Mouse (Mus musculus) monocyte, adult 2 months (primary cell): ENCODE data around the gene 2010111I01Rik.
A peak's percentile ranks its signal among the peaks of the same experiment; 100 is the strongest.

ENCODE experiments used
- DNase-seq, 2 experiments: peaks; one replicate each; pipeline ENCODE4 v3.0.0; 2022; ENCODE audit warnings: low spot score in 2 of 2, low read depth in 1 of 2

2010111I01Rik gene

GRCm38 (mm10) chr13:63278796-63279475 lies 314.2 kb downstream of the 2010111I01Rik start:
- peak in 1 of 2 experiments; percentile 10 for DNase-seq

DNA sequence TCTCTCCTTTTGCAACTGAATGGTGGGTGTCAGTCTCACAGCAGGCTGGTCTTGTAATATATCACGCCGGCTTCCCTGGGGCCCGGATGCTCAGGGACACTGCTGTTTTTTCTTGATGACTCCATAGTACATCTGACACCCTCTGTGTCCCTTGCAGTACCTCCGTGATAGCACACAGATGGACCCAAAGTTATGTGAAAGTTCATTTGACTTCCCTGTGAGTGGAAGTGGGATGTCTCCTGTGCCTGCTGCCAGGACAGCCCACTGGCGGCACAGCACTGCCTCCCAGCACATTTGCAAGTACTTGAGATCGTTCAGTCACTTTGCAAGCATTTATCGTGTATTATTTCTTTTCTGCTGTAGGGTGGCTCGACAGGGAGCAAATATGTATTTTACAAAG lies 315.1 kb downstream of the 2010111I01Rik start:
- no peak for DNase-seq

GRCm38 (mm10) chr13:63280344-63280743 lies 315.7 kb downstream of the 2010111I01Rik start:
- DNase-seq, result no peak

- DNase-seq, result no peak
These were observed 316.5 kb downstream of the 2010111I01Rik start for GRCm38 (mm10) chr13:63281206-63281605.

DNA sequence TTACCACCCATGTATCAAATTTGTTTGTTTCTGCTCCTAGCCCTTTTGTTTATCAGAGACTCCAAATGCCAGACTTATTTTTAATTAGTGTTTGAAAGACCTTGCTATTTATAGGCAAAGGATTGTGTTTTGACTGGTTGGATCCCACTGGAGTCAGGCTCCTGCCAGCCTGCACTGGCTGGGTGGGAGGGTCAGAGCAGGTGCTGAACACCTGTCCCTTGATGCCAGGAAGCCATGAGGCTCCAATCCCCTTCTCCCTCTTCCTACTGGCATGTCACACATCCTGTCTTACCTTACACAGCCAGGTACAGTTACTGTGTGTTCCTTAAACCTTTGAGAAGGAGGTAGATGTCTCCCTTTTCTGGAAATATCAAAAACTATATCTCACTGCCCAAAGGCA lies 318.5 kb downstream of the 2010111I01Rik start:
- DNase-seq, result no peak

GRCm38 (mm10) chr13:63284748-63285147 lies 320.1 kb downstream of the 2010111I01Rik start:
- no peak for DNase-seq

GRCm38 (mm10) chr13:63286483-63287102 lies 321.9 kb downstream of the 2010111I01Rik start:
- no peak for DNase-seq

DNA sequence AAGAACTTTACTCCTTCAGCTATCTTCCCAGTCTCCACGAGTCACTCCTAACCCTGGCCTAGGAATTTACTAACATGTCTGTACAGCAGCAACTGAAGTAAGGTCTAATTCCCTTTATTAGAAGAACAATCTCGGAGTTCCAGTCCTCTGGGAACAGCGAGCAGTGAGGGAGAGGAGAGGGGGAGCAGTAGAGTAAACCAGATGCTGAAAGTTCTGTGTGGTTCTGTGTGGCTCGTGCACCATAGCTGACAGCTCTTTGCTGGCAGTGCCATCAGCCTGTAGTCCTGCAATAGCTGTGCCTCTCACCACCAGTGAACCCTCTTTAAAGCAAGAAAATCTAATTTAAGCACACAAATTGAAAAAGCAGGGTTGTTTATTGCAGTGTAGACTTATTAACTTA lies 324.5 kb downstream of the 2010111I01Rik start:
- no peak for DNase-seq

DNA sequence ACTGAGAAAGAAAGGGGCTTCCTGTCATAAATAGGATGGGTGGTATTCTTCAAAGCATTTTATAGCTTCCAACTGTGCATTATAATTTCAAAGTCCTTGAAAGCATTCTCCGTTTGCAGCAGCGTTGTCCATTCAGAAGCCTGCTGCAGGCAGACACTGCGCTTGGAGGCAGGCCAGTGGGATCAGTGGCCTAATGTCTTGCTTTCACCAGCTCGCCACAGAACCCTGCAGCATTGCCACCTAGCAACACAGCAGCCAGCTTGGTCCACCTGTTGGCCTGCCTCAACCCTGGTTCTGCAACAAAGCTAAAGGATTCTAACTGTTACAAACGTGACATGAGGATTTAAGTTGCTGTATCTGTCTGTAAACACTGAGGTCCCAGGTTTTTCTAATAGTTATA lies 325.0 kb downstream of the 2010111I01Rik start:
- no peak for DNase-seq

DNA sequence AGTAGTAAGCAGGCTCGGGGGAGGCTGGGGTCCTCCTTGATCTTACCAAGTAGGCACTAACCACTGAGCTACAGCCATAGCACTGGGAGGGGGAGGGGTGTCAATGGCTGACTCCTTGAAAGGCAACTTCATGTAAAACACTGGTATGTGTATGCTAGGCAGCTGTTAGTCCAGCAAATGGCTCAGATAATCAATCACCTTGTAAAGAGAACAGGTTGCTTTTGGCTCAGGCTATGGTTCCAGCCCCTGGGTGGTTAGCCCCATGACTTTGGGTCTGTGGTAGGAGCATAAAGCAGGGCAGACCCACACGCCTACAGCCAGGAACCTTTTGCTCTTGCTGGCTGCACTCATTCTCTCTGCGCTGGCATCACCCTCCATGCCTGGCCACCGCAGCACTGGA lies 325.4 kb downstream of the 2010111I01Rik start:
- DNase-seq, result no peak

GRCm38 (mm10) chr13:63291016-63291415 lies 326.3 kb downstream of the 2010111I01Rik start:
- no peak for DNase-seq

GRCm38 (mm10) chr13:63293647-63294046 lies 329.0 kb downstream of the 2010111I01Rik start:
- no peak for DNase-seq

- no peak for DNase-seq
These were observed 329.9 kb downstream of the 2010111I01Rik start for GRCm38 (mm10) chr13:63294359-63295193.

DNA sequence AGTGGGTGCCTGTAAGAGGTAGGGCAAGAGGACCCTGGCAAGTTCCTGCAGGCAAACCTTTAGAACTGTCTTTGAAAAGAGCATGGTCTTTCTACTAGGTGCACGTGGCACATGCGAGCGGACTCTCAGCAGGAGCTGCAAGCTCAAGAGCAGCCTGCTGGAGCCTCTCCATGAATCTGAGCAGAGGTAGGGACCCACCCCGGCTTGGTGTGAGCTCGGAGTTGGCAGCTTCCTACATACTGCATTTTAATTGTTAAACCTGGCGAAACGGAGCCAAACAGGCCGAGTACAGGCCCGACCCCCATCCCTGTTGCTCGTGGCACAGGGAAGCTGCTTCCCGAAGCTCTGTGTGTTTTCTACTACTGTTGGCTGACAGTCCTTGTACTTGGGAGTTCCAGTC lies 331.6 kb downstream of the 2010111I01Rik start:
- no peak for DNase-seq

- DNase-seq, result no peak
These were observed 332.3 kb downstream of the 2010111I01Rik start for GRCm38 (mm10) chr13:63297003-63297402.

DNA sequence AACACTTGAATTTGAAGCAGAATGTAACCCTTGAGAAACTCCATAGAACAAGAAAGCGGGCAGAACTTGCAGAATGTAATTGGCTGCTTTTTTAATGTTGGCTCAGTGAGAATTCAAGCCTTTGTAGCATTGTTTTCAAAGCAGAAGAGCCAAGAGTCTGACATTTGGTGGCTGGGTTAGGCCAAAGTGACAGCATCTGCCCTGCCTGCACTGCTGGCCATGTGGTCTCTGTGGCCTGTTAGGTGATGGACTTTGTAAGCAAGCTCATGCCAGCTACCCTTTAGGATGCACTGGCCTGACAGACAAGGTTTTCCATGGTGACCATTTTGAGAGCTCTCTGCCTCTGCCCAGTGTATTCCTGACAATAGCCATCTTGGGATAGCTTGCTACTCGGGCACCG lies 333.2 kb downstream of the 2010111I01Rik start:
- no peak for DNase-seq

- DNase-seq, result no peak
These were observed 334.2 kb downstream of the 2010111I01Rik start for GRCm38 (mm10) chr13:63298931-63299330.

- DNase-seq, result no peak
These were observed 336.2 kb downstream of the 2010111I01Rik start for GRCm38 (mm10) chr13:63300929-63301328.

DNA sequence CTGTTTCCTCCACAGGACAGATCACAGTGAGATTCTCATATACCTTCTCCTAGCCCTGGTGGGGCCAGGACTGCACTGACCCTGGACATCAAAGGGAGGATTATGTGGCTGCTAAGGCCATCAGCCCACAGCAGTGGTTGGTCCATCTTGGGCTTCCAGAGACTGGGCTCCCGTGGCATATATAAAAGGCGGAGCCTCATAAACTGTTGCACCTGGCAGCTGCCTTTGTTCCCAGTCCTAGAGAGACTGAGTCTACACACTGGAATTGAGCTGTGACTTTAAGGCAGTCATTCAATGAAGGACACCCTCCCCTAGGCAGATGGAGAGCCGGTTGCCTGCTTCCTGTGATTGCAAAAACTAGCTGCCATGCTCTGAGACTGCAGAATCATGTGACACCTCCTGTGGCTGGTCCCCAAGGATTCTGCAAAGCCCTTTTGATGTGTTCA lies 337.1 kb downstream of the 2010111I01Rik start:
- DNase-seq, result no peak

DNA sequence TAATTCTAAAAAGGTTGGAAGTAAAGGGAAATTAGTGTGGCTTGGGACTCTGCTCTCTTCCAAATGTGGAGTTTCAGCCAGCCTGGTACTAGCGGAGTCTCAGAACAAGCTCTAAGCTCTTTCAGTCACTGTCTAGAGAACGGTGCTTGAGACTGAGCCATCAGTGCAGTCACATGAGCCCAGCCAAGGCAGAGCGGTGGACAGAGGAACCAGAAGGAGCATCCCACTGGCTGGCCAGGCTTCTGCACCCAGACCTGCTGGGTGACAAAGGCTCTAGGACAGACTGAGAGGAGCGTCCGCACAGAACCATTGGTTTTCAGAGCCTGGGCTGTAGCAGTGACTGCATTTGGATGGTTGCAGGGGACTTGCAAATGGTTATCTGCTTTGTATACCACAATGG lies 337.7 kb downstream of the 2010111I01Rik start:
- DNase-seq, result no peak

DNA sequence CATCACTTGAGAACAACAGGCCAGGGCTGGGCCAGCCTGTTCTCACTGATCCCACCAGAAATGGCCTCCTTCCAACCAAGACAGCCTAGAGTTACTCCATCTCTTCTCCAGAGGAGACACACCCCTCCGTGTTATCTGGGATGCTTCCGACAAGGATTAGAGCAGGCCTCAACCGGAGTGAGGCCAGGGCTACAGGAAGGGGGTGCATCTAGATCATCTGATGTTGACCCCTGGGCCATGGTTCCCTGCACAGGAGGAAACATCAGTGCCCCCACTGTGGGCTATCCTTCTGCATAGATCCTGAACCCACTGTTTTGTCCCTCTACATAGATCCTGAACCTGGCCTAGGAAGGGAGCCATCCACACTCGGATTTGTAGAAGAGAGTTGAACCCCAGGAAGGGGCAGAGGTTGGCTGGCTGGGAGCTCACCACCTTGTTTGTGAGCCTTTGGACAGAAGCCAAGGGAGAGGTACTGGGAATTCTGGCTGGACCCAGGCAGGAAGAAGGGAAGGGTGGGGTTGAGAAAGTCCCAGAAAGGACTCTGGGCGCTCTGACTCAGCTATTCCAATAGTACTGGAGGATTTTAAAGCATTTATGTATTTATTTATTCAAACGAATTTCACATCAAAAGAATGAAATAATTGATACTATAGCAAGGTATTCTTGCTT lies 339.6 kb downstream of the 2010111I01Rik start:
- no peak for DNase-seq
